Mouse (Mus musculus): ENCODE measurements around the gene Eya2. TPM values are rescaled to one million over a fixed set of nuclear protein-coding genes. Genes with fewer than 3 reads are reported as not detected.

The Eya2 gene
- total RNA-seq, 2 experiments from 2014 or later: not detected

DNA sequence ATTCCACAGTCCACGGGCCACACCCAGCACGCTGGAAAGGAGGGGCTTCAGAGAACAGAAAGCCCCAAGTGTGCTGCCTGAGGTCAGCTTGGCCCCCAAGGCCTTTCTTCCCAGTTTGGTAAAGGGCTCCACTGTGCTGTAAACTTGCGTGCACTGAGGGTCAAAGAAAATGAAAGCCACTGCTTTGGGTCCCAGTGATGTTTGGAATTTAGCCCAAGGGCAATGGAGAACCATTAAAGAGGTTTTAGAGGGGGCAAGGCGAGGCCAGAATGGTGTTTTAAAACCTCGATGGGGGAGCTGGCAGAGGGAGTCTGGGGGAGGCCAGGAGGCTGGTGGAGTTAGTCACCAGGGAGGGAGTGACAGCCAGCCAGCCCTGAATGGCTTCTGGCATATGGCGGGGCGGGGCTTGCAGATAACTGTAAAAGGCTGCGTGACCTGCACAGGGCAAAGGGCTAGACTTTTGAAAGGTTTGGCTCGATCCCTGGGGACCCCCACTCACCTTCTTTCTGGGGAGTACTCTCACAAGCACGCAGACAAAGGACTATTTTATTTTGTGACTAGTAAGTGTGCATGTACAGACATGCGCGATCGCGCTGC, 47.2 kb downstream of the Eya2 start:
- no peak for ATAC-seq (replicated peaks; ENCODE audit: low FRiP score, poor library complexity, severe bottlenecking)

DNA sequence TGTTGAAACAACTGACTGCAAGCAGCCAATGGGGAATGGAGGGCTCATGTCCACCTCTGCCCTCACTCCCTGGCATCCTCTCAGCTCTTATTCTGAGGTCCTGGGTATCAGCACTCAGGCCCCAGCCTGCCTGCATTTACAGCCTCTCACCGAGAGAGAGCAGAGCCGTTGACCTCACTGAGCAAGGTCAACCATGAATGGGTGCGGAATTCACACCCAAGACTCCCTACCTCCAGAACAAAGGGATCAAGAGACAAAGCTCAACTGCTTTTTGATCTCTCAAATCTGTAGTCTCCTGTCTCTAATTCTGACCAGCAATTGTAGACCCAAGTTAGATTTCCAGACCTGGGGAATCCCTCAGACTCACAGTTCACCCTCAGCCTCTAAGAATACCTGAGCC, 48.8 kb downstream of the Eya2 start:
- ATAC-seq (replicated peaks; ENCODE audit: low FRiP score, poor library complexity, severe bottlenecking): no peak

DNA sequence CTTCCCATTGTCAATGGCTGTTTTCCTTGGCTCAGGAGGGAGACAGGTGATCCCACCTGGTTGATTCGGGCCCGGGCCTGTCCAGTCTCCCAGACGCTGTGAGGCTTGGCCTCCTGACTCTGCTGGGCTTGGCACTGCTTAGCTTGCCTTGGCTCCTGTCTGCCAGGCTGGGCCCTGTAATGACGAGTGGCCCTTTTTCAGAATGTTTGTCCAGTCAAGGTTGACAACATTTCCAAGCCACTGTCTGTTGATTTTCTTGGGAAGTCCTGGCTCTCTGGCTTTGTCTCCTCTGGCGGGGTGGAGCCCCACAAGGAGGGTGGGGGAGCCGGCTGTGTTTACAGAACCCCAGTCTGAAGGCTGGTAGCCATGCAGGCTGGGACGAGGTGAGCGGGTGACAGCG, 49.2 kb downstream of the Eya2 start:
- no peak for ATAC-seq (replicated peaks; ENCODE audit: low FRiP score, poor library complexity, severe bottlenecking)

DNA sequence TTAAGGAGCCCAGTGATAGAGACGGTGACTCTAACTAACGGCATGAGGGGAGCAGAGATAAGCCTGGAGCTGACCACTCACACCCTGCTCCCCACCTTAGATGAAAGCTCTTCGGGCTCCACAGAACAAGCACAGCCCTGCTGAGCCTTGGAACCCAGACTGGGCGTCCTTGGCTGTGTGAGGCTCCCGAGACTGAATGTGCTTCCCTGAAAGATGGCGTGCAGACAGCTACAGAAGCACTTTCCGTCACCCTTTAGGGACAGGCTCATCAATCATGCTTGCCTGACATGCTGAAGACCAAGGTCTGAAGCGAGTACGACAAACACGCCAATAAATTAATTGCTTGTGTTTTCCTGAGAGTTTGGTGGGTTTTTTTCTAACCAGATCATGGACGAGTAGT, 56.2 kb downstream of the Eya2 start:
- ATAC-seq (replicated peaks; ENCODE audit: low FRiP score, poor library complexity, severe bottlenecking): no peak

DNA sequence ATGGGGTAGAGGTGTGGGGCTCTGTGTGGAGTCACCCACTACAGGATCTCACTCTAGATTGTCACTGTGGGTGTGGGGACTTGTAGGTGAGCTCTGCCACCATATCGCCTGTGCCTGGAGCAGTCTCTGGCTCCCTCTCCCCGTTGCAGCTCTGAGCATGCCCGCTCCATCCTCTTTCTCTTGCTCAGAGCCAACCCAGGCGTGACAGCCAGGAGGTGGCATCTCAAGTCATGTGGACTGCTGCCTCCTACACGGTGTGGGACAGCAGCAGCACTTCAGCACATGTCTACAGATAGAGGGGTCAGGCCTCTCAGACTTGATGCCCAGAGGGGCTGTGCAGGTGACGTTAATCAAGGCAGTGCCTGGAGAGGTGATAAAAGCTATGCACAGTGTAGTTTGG, 57.4 kb downstream of the Eya2 start:
- ATAC-seq (replicated peaks; ENCODE audit: low FRiP score, poor library complexity, severe bottlenecking): no peak

DNA sequence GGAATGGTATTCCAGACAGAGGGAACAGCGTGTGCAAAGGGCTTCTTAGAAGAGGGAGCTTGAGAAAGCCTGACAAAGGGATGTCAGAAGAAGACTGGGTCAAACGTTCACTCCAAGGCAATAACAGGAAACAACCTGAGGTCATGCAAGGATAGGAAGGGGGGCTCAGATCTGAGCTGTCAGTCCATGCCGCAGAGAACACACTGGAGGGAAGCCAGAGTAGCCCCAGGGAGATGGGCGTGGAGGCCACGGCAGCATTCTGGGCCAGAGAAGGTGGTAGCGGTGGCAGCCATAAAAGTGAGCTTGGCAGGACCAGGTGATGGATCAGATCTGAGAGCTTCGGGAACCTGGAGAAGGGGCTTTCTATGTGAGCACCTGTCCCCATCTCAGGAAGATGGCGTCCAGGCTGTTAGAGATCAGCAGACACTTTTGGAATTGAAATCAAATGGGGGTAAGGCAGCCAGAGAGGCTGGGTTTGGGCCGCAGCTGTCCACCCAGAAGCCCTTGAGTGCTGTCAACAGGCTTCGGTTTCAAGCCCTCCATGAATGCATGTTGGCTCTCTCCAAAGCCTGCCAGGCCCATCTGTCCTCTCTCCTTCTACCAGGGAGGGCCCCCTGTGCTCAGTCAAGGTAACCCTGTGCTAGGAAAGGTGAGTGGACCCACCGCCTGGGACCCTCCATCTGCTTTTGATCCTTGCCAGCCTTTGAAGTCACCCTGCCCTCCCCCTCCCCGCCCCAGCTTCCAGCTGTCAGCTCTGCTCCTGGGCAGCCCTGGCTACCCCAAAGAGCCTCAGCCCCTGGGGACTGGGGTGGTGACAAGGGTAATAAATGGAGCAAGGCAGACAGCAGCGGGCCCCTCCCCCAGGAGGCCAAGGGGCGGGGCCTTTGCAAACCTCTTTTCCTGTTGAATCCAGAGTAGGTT, 58.4 kb downstream of the Eya2 start:
- ATAC-seq (replicated peaks; ENCODE audit: low FRiP score, poor library complexity, severe bottlenecking): no peak

DNA sequence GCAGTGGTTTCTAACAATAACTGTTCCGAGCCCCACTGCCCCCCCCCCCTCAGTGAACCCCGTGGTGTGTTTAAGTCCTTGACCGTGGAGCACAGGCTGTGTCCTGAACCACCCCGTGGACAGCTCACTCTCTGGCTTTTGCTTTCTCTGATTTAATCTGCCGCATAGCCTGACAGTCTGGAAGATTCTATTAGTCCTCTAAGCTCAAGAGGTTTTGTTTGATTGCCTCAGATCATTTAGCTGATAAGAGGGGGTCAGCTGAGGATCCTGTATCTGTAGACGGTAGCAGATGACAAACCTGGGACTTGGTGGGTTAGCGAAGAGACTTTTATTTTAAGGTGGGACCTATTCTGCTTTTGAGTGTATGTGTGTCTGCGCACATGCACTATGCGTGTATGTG, 59.3 kb downstream of the Eya2 start:
- no peak for ATAC-seq (replicated peaks; ENCODE audit: low FRiP score, poor library complexity, severe bottlenecking)

DNA sequence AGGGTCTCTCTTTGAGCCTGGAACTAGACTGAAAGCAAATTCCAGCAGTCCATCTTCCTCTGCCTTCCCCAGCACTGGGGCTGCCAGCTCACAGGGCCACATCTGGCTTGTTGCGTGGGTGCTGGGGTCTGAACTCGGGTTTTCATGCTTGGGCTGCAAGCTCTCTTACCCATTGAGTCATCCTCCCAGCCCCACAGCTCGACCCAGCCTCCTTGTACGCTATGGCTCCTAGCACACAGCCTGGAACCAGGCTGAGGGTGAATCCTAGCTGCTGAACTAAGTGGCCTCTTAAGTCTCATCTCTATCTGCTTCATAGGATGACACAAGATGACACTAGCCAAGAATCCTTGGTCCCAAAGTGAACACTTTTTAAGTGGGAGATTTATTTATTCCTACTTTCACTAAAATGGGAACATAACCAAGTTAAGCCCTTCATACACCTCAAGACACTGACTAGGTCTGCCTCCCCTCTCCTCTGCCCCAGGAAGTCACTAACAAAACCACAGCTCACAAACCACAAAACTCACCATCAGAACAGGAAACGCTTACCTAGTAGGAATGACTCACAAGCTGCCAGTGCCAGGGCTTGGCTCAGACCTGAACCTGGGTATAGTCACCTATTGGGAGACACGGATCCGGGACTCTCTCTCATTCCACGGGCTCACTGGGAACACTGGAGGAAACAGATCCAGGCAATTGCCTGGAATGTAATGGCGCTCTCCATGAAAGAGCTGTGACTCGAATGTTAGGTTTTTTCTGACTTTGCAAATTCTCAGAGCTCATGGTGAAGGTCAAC, 60.1 kb downstream of the Eya2 start:
- no peak for ATAC-seq (replicated peaks; ENCODE audit: low FRiP score, poor library complexity, severe bottlenecking)

DNA sequence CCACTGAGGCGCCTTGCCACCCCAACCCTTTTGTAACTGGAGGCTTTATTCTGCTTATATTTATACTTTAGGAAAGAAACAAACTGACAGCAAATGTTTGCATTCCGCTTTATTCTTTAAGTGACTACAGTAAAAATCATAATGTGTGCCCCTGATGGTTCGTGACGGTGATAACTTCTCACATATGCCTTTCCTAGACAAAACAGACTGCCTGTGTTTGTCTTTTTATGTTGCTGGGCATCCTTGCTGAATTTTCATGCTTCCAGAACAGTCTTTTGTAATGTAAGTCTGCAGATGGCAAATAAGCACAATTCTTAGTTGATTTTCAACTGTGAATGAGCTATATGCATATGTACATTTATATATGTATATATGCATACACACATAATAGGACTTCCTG, 61.7 kb downstream of the Eya2 start:
- ATAC-seq (replicated peaks; ENCODE audit: low FRiP score, poor library complexity, severe bottlenecking): no peak

DNA sequence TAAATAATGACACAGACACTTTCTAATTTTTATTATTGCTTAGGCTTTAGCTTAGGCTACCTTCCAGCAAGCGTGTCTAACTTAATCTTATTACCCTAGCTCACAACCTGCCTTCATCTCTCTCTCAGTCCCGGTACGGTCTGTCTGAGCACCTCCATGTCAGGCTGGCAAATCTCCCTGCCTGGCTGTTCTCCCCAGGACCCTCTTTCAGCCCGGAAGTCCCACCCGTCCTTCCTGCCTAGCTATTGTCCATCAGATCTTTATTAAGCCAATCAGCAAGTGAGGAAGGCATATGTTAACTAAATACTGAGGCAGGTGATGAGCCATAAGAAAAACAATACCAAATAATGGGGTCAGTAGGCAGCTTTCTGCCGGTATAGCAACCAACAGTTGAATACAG, 62.1 kb downstream of the Eya2 start:
- ATAC-seq (replicated peaks; ENCODE audit: low FRiP score, poor library complexity, severe bottlenecking): no peak

DNA sequence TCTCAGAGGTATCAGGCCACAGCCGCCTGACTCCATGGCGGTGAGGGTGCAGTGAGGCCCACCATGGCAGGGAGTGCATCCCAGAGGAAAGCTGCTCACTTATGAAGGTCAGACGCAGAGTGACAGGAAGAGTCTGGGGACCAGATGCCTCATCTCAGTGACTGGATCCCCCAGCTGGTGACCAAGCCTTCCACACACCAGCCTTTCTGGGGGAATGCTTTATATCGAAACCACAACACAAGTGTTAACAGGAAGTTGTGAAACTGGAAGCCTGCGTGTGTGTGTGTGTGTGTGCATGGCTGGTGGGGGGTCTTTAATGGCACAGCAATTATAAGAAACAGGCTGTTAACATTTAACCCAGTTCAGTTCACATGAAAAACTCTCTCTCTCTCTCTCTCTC, 64.7 kb downstream of the Eya2 start:
- no peak for ATAC-seq (replicated peaks; ENCODE audit: low FRiP score, poor library complexity, severe bottlenecking)

DNA sequence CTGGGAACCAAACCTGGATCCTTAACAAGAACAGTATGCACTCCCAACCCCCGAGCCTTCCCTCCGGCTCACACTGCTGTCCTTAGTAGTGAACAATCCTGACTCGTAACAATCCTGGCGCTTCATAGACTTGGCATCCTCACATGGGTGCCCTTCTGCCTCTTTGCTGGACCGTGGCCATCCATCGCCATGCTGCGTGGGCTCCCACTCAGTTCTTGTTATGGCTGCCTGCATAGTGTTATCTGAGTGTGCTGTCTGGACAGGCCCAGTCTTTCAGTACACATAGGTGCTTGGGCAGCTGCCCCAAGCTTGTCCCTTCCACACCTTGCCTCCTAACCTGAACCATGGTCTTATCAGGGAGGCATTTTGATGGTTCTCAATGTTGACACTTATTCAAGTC, 68.4 kb downstream of the Eya2 start:
- no peak for ATAC-seq (replicated peaks; ENCODE audit: low FRiP score, poor library complexity, severe bottlenecking)

DNA sequence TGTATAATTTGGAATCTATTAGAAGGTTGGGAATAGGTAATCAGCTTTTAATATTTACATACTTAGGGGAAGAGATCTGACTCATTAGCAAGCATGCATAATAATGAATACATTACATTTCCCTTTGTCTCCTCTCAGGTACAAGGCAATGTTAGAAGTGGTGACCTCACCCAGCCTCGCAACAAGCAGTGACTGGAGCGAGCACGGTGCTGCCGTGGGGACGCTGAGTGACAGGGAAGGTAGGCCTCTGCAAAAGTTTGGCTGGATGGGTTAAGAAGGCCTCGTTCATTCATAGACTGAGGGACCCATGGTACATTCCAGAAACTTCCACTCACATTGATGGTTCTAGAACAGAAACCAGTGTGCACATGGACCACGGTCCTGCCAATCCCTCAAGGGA, 69.8 kb downstream of the Eya2 start:
- ATAC-seq (replicated peaks; ENCODE audit: low FRiP score, poor library complexity, severe bottlenecking): no peak

DNA sequence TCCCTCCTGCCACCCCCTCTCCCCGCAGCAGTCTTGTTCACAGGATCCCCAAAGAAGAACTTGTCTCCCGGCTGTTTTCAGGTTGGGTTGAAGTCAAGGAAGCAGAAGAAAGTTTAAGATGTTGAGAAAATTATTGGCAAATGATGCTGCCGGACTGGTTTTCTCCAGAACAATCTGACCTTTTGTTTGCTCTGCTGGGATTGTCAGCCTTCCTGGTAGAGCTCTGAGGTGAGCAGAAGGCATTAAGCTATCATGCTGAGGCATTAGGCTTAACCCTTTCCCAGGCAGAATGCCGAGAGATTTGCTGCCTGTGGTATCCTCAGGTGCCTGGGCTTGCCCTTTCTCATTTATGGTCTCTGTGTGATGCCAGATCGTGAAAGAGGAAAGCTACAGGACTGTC, 70.3 kb downstream of the Eya2 start:
- no peak for ATAC-seq (replicated peaks; ENCODE audit: low FRiP score, poor library complexity, severe bottlenecking)

DNA sequence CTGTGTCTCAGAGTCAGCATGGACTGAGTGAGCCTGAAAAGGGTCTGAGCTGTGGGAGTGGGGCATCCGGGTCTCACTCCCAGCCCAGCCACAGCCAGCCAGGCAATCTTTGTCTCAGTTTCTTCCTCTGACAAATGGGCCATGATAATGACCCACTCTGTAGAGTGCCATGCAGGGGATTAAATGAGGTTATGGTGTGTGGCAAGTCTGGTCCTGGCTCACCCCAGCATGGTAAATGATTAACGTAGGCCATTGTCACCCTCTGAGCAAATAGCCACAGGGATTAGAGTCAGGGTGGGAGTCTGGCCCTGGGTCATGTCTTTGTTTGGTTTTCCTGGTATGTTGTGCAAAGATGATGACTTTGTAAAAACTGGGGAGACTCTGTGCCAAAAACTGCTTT, 72.3 kb downstream of the Eya2 start:
- no peak for ATAC-seq (replicated peaks; ENCODE audit: low FRiP score, poor library complexity, severe bottlenecking)

DNA sequence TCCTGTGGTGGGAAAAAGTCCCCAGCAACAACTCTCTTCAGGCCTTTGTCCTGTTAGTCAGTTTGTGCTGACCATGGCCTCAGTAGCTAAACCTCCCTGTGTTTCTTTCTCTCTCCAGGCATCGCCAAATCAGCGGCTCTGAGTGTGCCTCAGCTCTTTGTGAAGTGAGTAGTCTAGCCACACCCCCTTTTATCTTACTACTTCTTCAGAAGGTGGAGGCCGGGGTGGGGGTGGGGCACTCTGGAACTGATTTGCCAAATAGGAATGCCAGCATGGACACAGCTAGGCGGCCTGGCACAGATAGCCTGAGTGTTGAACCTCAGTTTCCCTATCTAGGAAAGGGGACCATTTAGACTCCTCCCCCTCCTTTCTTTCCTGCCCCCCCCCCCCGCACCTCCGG, 87.9 kb downstream of the Eya2 start:
- no peak for ATAC-seq (replicated peaks; ENCODE audit: low FRiP score, poor library complexity, severe bottlenecking)

DNA sequence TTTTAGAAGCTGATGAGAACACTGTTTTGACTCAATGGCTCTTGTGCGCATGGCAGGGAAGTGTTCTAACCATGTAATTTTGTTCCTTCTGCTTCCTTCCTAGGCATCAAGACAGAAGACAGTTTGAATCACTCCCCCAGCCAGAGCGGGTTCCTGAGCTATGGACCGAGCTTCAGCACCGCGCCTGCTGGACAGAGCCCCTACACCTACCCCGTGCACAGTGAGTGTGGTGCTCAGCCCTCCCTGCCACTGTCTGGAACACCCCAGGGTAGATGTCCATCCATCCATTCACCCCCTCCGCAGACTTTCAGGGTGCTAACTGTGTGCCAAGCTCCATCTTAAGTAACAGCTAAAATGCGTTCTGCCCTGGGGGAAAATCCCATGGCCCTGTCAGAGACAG, 92.7 kb downstream of the Eya2 start:
- ATAC-seq (replicated peaks; ENCODE audit: low FRiP score, poor library complexity, severe bottlenecking): no peak

DNA sequence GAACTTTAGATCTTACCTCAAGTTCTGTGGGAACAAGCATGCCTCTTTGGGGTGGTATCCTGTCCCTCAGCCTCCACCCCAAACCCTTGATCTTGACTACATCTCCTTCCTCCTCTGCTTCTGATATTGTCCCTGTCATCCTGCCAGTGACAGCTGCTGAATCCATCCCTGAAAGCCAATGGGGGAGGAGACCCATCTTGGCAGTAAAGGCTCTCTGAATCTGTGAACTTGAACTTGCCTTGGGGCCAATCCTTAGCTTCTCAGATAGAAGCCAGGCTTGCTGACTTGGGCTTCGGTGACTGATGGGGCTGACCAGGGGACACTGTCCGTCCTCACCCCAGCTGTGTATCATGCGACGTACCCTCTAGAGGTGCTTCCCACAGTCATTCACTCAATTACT, 94.1 kb downstream of the Eya2 start:
- ATAC-seq (replicated peaks; ENCODE audit: low FRiP score, poor library complexity, severe bottlenecking): no peak

DNA sequence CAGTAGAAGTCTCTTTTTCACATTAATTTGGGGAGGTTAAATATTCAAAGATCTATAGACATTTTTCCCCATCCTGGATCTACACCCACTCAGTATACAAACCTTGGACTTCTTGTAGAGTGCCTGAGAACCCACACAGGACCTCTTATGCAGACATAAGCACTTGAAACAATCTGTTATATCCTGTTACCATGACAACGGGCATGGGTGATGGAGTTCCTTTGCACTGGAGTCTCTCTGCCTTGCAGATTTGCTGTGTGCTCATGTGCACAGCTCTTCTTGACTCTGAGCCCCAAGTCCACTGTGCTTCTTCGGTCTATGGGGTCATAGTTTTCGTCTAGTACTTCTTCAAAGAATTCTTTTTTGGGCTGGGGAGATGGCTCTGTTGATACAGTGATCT, 96.2 kb downstream of the Eya2 start:
- no peak for ATAC-seq (replicated peaks; ENCODE audit: low FRiP score, poor library complexity, severe bottlenecking)

DNA sequence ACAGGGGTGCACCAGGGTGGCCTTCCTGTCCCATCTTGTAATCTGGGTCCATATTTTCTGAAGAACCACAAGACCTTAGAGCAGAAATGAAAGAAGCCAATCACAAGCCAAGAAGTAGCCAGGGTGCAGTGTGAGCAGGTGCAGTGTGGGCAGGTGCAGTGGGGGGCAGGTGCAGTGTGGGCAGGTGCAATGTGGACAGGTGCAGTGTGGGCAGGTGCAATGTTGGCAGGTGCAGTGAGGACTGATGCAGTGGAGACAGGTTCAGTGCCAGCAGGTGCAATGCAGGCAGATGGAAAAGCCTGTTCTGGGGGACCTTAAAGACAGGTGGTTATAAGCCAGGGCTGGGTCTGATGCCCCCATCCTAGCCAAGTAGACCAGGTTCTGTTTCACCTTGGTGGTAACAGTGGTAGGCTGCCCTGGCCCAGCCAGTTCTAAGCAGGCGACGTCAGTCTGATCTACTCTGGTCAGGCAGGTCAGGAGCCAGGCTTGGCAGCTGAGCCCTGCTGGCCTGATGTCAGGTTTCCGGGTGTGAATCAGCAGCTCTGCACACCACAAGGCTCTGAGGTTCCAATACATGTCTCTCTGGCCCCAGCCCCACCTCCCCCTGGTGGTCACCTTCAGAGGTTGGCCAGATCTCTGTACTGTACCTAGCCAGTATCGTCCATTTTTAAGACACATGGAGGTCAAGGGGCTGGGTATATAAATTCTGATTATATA, 98.3 kb downstream of the Eya2 start:
- ATAC-seq (replicated peaks; ENCODE audit: low FRiP score, poor library complexity, severe bottlenecking): no peak
